Mouse (Mus musculus): Measurements from ENCODE around the gene Zcchc3.
A peak's percentile ranks its signal among the peaks of the same experiment; 100 is the strongest.
"Not testable (repeated sequence)": the region's sequence is repeated elsewhere in the genome, so short reads cannot be mapped to it uniquely, and the experiment has no call there.

Gene Zcchc3

DNA sequence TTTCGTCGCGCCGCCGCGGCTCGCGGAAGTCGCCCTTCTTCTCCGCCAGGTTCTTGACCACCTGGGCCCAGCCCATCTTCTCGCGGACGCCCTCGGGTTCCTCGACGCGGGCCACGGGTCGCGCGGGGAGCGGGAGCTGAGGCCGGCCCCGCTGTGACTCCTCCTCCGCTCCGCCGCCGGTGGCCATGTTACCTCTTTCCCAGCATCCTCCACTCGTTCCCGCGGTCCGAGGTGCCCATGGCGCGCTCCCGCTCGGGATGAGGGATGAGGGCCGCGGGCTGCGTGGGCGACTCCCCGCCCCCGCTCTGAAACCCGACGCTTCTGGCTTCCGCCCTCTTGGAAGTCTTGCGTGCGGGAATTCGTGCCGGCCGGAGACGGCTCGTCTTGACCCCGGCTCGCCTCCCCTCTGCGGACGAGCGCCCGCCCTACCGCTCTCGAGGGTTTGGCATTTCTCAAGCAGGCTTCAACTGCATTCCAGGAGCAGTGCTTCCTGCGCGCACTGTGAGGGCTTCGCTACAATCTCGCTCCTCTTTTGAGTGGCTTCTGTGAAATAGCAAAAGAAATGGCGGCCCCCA, at the start of gene Zcchc3:
Zcchc3 (minus strand) TSS at position 437 of the 575 bp plus-strand sequence.
- peak; percentile 81 to 82 for DNase-seq (ENCODE audit: low spot score in 2 of 2)

DNA sequence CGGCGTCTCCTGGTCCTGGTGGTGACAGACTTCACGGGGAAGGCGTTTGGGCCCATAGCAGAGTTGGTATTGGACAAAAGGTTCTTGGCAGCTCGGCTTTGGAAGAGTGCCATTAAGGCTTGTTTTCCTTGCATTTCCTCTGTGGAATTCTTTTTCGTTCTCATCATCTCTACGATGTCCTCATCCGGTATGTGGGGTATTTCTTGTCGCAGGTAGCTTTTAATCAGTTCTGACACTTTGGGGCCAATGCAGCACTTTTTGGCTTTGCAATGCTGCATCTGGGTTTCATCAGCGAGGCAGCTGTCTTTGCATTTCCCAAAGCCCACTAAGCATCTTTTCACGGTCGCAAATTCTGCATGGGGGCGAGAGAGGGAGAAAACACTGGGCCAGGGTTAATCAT, 44.4 kb upstream of the Zcchc3 start:
- no peak for DNase-seq (ENCODE audit: low spot score in 2 of 2)

DNA sequence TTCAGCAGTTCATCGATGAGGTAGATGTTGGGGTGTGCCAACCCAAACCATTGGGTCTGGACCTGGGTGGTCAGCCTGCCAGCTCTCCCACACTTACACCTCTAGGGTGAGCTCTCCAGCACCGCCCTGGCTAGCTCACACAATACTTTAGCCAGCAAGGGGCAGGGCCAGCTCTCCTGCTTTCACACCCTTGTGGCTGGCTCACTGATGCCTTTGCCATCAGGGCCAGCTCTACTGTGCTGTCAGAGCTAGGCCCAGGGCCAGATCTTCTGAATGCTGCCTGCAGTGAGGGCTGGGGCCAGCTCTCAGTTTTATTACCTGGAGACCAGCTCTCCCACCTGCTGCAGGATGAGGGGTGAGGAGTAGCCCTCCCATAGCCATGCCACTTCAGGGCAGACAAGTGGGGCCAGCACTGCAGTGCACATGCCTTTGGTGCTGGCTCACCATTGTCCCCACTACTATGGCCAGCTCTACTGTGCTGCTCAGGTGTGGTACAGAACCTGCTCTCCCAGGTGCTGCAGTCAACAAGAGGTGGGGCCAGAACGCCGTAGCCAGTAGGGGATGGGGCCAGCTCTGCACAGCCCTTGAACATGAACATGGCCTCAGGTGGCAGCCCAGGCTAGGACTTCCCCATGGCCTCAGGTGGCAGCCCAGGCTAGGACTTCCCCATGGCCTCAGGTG, 37.4 kb upstream of the Zcchc3 start:
- DNase-seq (ENCODE audit: low spot score in 2 of 2), result no peak

DNA sequence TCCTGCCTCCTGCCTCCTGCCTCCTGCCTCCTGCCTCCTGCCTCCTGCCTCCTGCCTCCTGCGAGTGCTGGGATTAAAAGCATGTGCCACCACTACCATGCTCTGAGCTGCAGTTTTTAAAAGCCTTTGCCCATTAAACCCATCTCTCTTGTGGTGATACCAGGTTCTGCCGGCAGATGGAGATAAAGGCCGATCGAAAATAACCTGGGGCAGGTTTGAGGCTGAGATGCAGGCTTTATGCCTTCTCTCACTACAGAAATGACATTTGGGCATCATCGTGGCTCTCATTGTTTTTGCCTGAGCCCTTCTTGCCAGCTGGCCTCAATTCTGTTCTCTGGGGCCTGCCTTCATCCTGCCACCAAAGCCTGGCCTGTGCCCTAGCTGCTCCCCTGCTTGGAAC, 35.4 kb upstream of the Zcchc3 start:
- peak; percentile 28 to 66 for DNase-seq (ENCODE audit: low spot score in 2 of 2)

DNA sequence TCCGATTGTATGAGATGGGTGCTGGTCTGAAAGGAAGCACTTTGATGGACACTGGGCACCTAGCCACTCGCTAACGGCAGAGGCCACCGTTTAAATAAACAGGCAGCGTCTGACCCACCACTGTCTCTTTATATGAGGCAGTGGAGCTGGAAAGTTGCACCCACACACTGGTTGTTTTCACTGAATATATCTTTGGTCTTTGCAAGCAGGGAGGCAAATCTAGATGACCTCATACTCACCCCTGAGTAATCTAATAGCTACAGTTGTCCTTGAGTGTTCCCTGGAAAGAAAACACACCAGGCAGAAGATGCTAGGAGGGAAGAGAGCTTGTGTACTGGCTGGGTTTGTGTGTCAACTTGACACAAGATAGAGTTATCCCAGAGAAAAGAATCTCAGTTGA, 32.6 kb upstream of the Zcchc3 start:
- DNase-seq (ENCODE audit: low spot score in 2 of 2), result no peak

DNA sequence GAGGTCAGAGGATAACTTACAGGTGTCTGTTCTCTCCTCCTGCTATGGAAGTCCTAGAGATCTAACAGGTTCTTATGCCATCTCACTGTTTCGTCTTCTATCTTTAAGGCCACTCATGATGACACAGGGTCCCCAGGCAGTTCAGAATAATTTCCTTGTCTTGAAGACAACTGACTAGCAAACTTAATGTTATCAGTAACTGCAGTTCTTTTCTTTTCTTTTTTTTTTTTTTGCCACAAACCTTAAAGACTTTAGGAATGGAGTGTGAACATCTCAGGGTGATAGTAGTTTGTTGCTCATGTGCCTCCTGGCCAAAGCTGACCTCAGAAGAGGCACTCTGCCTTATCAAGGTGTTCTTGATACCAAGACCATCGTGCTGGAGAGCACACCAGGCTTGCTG, 31.8 kb upstream of the Zcchc3 start:
- DNase-seq (ENCODE audit: low spot score in 2 of 2), result no peak

DNA sequence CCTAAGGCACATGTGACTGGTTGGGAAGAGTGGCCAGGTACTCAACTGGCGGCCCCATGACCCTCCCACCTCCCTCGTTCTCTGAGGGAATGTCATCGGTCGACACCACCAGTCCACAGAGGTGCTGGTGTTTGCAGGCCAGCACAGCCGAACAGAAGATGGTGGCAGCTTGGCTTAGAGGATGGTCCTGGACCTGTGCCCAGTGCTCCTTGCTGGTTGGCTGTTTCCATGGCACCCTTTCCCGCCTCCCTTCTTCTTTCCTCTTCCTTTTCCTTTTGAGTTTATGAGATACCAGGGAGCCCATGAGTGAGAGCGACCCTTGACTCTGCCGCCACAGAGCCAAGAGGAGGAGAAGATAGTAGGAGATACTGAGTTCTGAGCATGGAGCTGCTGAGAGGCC, 28.5 kb upstream of the Zcchc3 start:
- DNase-seq (ENCODE audit: low spot score in 2 of 2), result no peak

DNA sequence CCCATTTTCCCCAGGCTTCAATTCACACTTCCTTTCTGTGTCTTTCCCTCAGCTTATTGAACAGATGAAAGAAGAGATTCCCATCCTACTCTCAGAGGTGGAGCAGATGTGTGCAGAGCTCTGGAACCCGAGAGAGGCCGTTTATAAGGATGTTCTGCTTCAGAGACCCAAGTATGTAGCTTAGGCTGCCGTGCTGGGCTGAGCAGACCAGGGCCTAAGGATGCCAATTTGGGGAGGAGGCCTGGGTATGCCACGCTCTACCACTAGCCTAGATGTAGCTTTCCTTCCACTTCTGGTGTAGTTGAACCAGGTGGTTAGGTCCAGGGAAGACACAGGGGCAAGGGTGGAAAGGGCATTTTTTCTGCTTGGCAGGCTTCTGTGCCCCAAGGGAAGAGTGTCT, 27.5 kb upstream of the Zcchc3 start:
- DNase-seq (ENCODE audit: low spot score in 2 of 2), result no peak

DNA sequence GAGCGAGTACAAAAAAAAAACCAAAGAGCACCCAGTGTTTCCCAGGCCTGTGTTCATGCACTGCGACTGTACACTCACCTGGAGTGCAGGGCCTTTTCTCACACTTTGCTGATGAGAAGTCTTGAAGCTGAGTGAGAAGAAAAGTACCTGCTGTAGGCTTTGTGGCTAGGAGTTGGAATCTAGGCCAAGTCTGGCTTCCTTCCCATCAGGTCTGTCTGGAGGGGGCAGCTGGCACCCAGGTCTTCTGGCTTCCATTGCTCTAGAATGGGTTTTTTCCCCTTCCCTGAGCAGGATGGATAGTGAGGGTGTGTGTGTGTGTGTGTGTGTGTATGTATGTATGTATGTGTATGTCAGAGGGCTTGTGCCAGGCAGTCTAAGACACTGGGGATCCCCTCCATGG, 25.0 kb upstream of the Zcchc3 start:
- DNase-seq (ENCODE audit: low spot score in 2 of 2), result no peak

DNA sequence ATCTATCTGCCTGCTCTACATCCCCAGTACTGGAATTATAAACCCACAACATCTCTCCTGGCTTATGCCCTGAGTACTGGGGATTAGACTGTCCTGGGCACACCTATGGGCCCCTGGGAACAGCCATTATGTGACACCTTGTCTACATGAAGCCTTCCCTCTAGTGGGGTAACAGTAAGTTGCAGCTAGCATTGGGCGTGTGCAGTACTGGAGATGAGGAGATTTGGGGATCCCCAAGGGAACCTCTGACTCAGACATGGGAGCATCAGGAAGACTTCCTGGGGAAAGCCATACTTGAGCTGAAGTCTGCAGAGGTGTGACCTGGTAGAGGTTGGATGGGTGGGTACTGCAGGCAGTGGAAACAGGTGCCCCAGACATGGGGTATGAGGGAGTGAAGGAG, 24.1 kb upstream of the Zcchc3 start:
- no peak for DNase-seq (ENCODE audit: low spot score in 2 of 2)

DNA sequence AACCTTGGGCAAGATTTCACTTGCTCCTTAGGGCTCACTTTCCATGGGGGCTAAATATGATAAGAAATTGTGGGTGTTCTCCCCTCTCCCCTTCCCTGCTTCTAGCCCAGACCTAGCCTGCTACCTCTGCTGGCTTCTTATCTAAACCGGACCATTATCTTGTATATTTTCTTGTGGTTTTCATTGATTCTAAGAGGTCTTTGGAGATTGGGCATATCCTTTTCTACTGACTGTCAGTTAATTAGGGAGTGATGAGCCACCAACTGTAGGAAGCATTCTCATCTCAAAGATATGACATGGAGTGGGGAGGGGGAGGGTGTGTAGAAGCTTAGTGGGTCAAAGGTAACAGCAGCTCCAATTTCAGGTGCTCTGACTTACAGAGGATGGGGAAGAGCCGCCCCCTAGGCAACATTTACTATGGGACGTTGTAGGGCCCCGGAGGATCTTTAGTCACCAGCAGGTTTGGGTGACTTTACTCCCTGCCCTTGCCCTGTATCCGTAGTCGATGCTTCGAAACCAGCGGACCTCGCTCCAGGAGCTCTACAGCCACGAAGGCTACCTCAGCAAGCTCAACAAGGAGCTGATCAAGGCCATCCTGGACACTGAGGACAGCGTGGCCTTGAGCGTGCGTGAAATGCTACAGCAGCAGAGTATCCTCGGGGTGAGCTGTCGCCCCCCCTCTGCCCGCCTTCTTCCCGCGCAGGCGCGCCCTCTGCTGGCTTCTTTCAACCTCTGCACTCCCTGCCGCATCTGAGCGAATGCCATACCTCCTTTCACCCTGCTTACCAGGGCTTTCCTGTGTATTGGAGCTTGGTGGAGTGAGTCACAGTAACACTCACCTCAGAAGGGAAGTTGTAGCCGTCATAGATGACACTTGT, 22.4 kb upstream of the Zcchc3 start:
- peak; percentile 77 to 90 for DNase-seq (ENCODE audit: low spot score in 2 of 2)

DNA sequence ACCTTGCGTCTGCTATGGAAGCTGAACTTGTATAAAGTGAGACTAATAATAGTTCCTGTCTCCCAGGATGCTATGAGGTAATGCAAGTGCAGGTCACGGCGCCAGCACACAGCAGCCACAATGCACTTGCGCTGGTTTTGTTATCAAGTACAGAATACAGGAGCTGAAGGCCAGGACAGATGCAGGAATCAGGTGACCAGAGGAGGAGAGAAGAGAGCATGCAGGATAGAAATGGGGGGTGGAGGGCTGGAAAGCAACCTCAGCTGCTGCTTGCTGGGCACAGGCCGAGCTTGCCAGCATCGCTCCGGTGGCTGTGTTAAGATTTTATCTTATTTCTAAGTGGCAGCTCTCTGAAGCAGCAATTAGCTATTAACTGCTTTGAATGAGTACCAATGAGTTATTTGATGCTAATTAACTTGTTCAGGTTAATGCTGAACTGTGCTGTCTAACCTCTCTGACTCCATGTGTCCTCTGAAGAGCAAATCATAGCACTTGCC, 21.6 kb upstream of the Zcchc3 start:
- DNase-seq (ENCODE audit: low spot score in 2 of 2), result no peak

DNA sequence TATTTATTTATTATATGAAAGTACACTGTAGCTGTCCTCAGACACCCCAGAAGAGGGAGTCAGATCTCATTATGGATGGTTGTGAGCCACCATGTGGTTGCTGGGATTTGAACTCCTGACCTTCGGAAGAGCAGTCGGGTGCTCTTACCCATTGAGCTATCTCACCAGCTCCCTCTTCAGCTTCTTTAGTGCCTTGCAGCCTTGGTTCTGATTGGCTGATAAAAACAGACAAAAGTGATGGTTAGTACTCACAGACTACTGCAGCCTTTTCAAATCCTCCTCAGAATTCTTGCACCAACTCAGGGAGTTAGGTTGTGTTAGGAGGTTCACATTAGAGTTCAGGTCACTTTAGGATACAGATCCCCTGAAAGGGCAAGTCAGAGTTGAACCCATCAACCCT, 13.7 kb upstream of the Zcchc3 start:
- DNase-seq (ENCODE audit: low spot score in 2 of 2), result not testable (repeated sequence)

DNA sequence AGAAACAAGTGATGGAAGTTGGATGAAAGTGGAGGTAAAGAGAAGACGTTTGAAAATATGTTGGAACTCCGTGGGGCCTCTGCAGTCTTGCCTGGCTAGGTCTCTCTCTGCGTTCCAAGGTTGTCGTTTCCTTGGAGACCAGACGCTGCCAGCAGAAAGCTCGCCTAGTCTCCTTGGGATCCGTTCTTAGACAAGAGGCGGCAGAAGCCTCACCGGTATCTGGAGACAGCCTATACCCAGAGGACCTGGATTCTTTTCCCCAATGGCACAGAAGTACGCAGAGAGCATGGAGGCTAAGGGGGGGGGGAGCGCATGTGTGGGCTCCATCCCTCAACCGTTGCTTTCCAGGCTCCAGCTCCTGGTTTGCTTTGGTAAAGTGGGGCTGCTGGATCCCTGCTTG, 12.7 kb upstream of the Zcchc3 start:
- no peak for DNase-seq (ENCODE audit: low spot score in 2 of 2)

DNA sequence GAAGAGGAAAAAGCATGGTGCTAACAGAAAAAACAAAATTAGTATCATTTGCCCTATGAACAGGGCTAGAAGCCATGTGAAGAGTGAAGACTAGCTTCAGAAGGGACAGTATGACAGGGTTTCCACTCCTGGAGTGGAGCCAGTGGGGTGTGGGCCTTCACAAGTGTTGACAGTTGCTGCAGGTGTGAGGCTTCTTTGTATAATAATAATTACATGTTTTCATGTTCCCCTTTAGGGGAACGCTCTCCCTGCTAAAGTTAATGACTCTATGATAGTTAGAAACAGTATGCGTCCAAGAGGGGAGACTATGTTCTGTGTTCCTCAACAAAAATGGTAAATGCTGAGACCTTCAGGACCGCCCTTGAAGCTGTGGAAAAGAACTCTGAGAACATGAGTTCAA, 959 bp upstream of the Zcchc3 start:
- no peak for DNase-seq (ENCODE audit: low spot score in 2 of 2)

DNA sequence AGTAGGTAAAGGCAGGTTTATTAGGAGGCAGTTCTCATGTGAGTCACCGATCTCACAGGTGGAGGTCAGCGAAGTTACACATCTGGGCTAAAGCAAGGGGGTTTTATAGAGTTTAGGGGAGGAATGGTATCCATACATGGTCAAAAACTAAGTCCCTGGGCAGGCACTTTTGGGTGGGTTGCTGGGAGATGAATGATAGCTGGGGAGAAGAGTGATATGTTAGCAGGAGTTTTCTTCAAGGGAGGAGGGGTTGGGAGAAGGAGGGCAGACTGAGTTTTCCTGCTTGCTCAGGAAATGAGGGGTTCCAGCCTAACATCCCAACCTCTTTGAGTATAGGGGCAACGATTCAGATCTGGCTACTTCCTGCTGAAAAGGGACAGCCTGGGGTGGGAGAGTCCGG, 460 bp upstream of the Zcchc3 start, which contains the start of gene 6820408C15Rik:
6820408C15Rik (plus strand) TSS at position 301 of the 400 bp plus-strand sequence.
- no peak for DNase-seq (ENCODE audit: low spot score in 2 of 2)

DNA sequence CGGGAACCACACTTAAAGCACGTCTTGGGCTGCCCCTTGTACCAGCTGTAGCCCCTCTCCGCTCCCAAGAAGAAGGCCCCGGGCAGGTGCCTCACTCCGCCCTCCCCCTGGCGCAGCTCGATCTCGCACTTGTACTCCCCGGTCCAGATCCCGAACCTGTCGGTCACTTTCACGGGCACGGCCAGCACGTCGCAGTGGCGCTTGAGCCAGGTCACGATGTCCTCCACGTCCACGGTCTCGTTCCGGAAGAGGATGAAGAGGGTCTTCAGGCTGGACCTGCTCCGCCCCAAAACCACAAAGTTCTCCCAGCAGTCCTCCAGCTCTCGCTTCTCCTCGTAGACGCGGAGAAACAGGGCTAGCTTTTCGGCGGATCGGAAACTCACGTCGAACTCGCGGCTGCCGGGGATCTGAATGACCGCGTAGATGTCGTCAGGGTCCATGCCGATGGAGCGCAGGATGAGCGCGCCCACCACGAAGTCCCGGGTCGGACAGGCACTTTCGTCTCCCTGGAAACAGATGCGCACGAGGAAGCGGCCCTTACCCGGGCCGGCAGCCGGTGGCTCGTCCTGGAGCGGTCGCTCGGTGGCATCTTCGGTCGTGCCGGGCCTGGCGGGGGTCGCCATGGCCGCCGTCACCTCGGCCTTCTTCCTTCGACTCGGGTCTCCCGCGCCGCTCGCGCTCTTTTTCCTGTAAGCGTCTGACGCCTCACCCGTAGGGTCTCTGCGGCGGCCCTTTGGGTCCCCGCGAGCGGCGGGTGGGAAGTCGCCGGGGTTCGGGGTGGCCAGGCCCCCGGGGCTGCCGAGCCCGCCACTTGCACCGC, 852 bp downstream of the Zcchc3 start:
- DNase-seq (ENCODE audit: low spot score in 2 of 2), result peak; percentile 60 to 68

DNA sequence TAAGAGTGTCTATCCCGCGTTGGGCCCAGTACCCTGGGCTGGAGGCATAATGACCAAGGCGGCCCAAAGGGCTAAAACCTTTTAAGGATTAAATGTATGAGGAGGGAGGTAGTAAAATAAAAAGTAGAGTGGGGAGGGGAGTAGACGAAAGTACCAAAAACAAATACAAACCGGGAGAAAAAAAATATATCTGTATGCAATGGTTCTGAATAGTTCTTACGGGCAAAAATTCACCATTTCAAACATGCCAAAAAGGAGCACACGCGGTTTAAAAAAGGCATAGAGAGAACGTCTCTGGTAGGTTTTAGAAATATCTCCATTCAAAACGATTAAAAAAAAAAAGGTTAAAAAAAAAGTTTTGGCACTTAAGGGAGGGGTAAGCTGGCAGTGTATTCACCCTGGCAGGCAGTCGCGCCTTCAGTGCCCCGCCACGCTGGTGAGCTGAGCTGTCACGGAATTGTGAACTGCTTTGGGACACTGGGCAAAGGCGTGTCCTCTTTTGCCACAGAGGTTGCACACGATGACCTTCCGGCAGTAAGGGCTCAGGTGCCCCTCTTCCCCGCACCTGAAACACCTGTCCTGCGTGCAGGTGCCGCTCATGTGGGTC, 1.6 kb downstream of the Zcchc3 start:
- peak in 1 of 2 experiments; percentile 56 for DNase-seq (ENCODE audit: low spot score in 2 of 2)

DNA sequence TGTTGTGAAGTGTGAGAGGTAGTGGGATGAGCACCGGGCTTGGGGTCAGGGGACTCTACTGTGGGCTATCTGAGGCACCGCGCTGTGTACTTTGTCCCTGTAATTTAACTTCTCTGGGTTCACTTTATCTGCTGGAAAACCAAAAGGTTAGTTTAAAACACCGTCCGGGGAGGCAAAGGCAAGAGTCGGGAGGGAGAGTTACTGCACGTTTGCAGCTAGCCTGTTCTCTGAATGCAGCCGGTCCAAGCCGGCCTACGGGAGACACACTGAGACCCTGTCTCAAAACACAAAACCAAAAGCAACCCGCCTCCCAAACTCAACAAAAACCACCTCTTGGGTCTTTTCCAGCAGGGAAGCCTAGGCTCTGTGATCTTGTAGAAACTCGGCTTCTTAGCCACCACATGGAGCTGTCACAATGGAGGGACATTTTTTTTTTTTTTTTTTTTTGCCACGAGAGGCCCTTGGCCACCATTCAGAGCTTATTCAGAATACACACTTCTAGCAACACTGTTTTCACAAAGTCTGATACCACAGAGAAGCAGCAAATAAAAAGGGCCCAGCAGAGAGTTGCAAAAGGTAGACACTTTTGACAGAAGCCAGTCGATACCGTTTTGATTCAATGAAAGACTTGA, 2.2 kb downstream of the Zcchc3 start:
- no peak for DNase-seq (ENCODE audit: low spot score in 2 of 2)

DNA sequence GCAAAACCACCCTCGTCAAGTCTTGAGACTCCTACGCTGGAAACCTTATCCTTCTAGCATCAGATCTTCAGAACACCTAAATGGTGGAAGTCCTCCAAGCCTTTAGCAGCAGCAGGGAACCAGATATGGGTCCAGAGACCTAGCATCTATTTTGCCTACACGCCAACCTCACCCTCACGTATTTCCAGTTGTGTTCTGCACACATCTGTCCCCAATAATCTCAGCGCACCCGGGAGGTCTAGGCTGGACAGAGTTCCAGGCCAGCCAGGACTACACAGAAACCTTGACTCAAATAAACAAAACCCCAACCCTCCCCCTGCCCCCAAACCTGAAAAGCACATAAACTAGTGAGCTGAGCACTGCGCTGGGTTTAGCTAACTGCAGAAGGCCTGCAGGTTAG, 3.4 kb downstream of the Zcchc3 start:
- DNase-seq (ENCODE audit: low spot score in 2 of 2), result no peak

DNA sequence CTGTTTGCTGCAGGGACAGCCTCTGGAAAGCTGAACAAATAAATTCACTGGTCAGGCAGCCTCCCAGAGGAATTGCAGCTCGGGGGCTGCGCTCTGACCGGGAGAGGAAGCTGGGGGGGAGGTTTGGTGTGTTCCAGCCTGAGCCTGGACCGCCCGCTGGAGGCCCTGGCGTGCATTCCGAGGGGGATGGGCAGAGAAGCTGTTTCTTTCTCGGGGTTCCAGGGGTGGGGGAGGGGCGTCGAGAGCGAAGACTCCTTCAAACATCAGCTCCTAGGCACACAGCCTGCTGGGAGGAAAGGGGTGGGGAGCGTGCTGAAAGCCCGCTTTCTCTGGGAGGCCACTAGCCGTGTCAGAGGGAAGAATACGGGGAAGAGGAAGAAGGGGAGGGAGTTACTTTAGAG, 3.9 kb downstream of the Zcchc3 start:
- DNase-seq (ENCODE audit: low spot score in 2 of 2), result peak in 1 of 2 experiments; percentile 60
